Mouse (Mus musculus) heart, adult 9 months (tissue): ENCODE data around the gene Add3.

ENCODE experiments used
- DNase-seq, 2 experiments: peaks; one replicate each; pipeline ENCODE4 v3.0.0; 2022; ENCODE audit warnings: low spot score in 2 of 2

The Add3 gene

GRCm38 (mm10) chr19:53166367-53166766 lies 26.1 kb downstream of the Add3 start:
- no peak for DNase-seq

- DNase-seq, result no peak
These were observed 28.3 kb downstream of the Add3 start for GRCm38 (mm10) chr19:53168576-53168975.

GRCm38 (mm10) chr19:53170651-53171050 lies 30.4 kb downstream of the Add3 start:
- no peak for DNase-seq

GRCm38 (mm10) chr19:53174034-53174433 lies 33.8 kb downstream of the Add3 start:
- no peak for DNase-seq

GRCm38 (mm10) chr19:53175550-53175949 lies 35.3 kb downstream of the Add3 start:
- no peak for DNase-seq

DNA sequence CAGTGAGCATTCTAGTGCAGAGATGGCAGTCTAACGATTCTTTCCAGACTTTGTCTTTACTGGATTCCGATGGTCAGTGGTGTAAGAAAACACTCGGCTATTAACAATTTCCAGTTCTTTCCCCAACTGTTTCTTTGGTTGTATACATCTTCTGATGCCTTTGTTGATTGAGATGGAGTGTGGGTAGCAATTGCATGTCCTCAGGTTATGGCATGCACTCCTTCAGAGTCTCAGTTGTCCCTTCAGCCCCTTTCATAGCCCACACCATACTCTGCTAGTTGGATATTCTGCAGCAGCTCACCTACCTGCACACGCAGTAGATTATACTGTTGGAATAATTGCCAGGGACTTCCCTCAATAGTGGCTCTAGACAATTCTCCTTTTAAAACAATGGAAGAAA lies 36.3 kb downstream of the Add3 start:
- DNase-seq, result no peak

GRCm38 (mm10) chr19:53178611-53179528 lies 38.6 kb downstream of the Add3 start:
- peak in 1 of 2 experiments; percentile 59 for DNase-seq

GRCm38 (mm10) chr19:53180168-53180803 lies 40.0 kb downstream of the Add3 start:
- DNase-seq, result no peak

DNA sequence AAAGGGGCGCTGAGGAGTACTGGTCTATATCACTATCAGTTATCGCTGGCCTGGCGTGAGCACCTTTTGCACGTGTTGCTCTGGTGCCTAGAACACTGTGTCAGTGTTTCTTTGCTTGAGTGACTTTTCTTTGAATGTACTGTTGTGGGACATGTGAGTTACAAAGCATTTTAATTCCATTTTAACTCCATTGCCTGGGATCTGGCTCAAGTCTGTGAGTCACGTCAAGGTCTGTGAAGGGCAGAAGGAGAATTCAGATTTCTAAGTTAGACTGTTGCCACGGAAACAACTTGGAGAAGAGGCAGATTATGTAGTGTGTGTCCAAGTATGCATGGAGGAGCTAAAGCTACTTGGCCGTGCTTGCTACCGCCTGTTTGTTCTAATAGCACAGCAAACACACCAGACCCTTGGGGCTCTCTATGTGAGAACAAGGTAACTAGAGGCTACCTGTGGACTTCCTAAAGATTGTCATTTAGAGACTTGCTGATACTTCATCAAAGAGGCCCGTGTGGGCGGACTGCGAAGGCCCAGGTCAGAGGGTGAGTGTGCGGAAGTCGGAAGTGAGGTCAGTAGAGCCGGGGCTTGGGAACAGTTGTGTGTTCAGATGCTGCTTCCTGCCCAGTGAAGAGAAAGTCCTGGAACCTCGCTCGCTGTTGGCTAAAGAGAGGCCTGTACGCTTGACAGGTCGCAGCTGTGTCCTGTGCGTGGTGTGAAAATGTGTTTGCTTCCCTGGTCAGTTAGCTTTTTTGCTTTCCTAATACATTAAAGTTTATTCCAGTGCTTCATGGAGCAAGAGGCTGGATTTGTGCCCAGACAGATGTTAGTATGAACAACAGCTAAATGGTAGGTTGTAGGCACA lies 41.0 kb downstream of the Add3 start:
- DNase-seq, result peak; percentile 85 to 89

GRCm38 (mm10) chr19:53183620-53184019 lies 43.4 kb downstream of the Add3 start:
- DNase-seq, result no peak

GRCm38 (mm10) chr19:53184216-53184615 lies 44.0 kb downstream of the Add3 start:
- DNase-seq, result no peak

- DNase-seq, result no peak
These were observed 44.7 kb downstream of the Add3 start for GRCm38 (mm10) chr19:53184911-53185310.

DNA sequence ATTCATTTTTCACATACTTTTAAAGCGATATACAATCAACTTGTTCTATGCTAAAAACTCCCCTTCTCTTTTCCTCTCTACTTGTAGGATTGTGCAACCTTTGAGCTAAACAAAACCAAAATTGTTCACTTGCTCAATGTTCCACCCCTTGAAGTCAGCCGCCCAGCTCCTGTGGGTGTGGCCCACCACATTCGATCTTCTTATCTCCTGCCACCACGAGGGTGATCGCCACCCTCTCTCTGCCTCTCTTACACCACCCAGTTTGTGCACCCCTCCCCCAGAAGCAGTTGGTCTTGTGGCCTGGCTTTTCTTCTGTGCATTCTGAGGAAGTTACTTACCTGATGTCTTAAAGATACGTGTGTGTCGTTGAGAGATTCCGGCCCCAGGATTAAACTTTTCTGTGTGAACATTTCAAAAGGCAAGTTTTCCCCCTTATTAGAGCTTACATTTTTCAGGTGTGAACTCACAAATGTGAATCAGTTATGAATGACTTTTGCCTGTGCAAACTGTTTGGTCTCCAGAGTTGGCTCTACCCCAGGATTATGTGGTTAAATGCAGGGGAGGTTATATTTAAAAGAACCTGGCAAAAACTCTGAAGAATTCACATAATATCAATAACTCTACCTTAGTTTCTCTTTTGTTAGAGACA lies 45.4 kb downstream of the Add3 start:
- peak in 1 of 2 experiments; percentile 57 for DNase-seq

DNA sequence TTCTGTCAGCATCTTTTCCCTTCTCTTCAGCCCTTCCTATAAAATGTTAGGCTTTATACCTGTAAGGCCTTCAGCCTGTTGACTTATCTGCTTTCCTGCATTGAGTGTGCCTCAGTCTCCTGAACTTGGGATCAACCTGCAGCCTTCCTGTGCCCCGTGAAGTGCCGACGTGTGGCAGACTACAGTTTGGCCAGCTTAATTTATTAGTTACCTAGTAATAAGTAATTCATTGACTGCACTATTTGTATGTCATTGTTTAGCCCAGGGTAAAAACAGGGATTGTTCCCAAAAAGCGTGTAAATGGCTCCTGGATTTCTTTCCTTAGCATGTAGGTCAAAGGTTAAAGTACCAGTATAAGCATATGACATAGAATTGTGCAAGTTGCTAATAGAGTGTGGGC lies 46.2 kb downstream of the Add3 start:
- DNase-seq, result no peak

GRCm38 (mm10) chr19:53187533-53187932 lies 47.3 kb downstream of the Add3 start:
- no peak for DNase-seq

- DNase-seq, result no peak
These were observed 47.9 kb downstream of the Add3 start for GRCm38 (mm10) chr19:53188186-53188585.

DNA sequence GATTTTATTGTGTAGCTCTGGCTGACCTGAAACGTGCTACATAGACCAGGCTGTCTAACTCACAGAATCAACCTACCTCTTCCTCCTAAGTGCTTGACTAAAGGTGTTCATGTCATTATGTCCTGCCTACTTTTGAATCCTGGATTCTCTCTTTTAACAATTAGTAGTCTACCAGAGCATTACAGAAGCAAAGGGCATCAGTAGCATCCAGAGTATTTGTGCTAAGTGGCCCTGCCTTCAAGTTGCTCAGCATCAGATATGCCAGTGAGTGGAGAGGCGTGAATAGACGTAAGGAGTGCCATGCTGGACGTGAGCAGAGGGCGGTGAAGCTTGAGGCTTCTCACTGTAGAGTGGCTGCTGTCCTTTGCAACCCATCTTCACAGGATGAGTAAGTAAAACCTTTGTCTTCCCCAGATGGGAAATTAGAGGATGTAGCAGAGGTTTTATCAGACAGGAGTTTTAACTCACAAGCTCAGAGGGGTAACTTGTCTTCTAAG lies 48.5 kb downstream of the Add3 start:
- no peak for DNase-seq

GRCm38 (mm10) chr19:53189736-53190135 lies 49.5 kb downstream of the Add3 start:
- no peak for DNase-seq

DNA sequence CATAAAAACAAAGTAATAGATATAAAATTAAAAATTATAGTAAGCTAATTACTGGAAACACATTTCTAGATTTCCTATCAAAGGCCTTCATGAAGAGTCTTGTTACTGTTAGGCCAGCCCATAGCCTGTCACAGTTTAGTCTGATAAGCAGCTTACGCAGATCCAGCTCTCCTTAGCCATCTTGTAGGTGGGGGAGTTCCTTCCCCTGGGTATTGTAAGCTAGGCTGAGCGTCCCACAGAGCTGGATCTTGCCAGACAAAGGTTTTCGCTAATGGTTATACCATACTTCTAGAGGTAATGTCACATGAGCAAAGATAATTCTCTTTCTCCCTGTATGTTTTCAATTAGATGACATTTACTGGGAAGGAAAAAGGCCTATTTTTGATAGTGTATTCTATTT lies 50.0 kb downstream of the Add3 start:
- DNase-seq, result peak in 1 of 2 experiments; percentile 72

- peak in 1 of 2 experiments; percentile 57 for DNase-seq
These were observed 51.7 kb downstream of the Add3 start for GRCm38 (mm10) chr19:53191867-53192487.

DNA sequence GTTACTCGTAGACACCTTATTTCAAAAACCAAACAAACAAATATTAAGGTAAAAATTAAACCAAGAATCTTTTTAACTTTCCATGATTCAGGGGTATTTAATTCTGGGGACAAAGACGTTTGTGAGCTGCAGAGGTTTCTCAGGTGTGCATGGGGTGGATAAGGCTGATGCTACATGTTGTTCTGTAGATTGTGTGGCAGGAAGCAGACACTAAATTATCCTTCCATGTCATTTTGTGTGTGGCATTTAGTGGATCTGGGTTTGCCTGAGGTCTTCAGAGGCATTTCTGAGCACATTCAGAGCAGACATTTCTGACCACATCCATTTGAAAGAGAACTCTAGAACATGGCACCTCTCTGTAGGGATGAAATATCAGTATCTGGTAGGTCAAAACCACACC lies 52.9 kb downstream of the Add3 start:
- no peak for DNase-seq
